Mouse (Mus musculus) liver, embryonic 14.5 days (tissue): Measurements from ENCODE around the gene Rpl36a.

Experiments
- CTCF ChIP-seq: IDR thresholded peaks from 2 replicates; pipeline ENCODE4 v1.5.1; 2016; ENCODE audit warnings: antibody characterized with exemption, low read depth, control low read depth
- EP300 ChIP-seq: IDR thresholded peaks from 2 replicates; pipeline ENCODE4 v1.6.1; 2016; ENCODE audit warnings: antibody characterized with exemption, low read depth

DNA sequence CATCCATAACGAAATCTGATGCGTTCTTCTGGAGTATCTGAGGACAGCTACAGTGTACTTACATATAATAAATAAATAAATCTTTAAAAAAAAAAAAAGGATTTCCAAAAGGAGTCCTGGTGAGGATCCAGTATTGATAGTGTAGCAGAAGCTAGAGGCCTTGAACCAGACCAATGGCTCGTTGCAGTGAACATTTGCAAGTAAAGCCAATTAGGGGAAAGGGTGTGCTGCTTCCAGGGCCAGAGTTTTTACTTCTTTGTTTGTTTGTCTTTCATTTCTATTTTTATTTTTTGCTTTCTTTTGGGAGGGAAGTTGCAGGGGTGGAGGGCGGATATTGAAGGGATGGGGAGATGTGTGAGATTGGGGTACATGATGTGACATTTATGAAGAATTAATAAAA, 32.1 kb upstream of the Rpl36a start:
- TF ChIP-seq EP300 (no peak), CTCF (no peak)
